Mouse (Mus musculus) liver, adult 2 months (tissue): Measurements from ENCODE around the gene Esyt2. TPM values are rescaled to one million over a fixed set of nuclear protein-coding genes. Genes with fewer than 3 reads are reported as not detected.

Experiments
- DNase-seq: peaks from one replicate; pipeline ENCODE4 v3.0.0-alpha.2; 2011; ENCODE audit warnings: low read depth, low spot score; ENCODE audit errors: extremely low read depth
- H3K27ac ChIP-seq: fragments of 200-500 bp; replicated peaks from 2 replicates; pipeline ENCODE4 v1.5.1; 2012; ENCODE audit warnings: low read depth, mild to moderate bottlenecking, control low read depth, inconsistent platforms, low read length; ENCODE audit not compliant: insufficient read depth
- H3K27me3 ChIP-seq: fragments of 200-500 bp; 2 replicates; pipeline ENCODE4 v1.6.1; 2012; ENCODE audit warnings: mild to moderate bottlenecking, moderate library complexity, low read length, inconsistent platforms; ENCODE audit not compliant: control insufficient read depth, insufficient read depth
- H3K36me3 ChIP-seq: fragments of 200-500 bp; 2 replicates; pipeline ENCODE4 v1.6.1; 2012; ENCODE audit warnings: low read length, inconsistent platforms; ENCODE audit not compliant: control insufficient read depth, insufficient read depth
- H3K4me1 ChIP-seq: fragments of 200-500 bp; 2 replicates; pipeline ENCODE4 v1.6.1; 2011; ENCODE audit warnings: low read length; ENCODE audit not compliant: control insufficient read depth, insufficient read depth
- H3K4me3 ChIP-seq: fragments of 200-500 bp; 2 replicates; pipeline ENCODE4 v1.5.1; 2011; ENCODE audit warnings: low read depth, mild to moderate bottlenecking, control low read depth, low read length, moderate library complexity; ENCODE audit not compliant: insufficient read depth
- H3K79me2 ChIP-seq: fragments of 200-500 bp; 2 replicates; pipeline ENCODE4 v1.6.1; 2012; ENCODE audit warnings: inconsistent platforms, mild to moderate bottlenecking, low read length, moderate library complexity; ENCODE audit not compliant: control insufficient read depth, insufficient read depth
- H3K9ac ChIP-seq: fragments of 200-500 bp; 2 replicates; pipeline ENCODE4 v1.6.1; 2012; ENCODE audit warnings: low read depth, mild to moderate bottlenecking, control low read depth, inconsistent platforms, low read length
- CTCF ChIP-seq: fragments of 200-500 bp; IDR thresholded peaks from 2 replicates; pipeline ENCODE4 v1.5.1; 2011; ENCODE audit warnings: low read depth, low read length, control low read depth
- POLR2A ChIP-seq: fragments of 200-500 bp; IDR thresholded peaks from 2 replicates; pipeline ENCODE4 v1.6.1; 2011; ENCODE audit warnings: low read length, control low read depth; ENCODE audit not compliant: insufficient read depth; ENCODE audit errors: extremely low read depth
- WGBS: fragments of 180-500 bp; shearing (Covaris S2); methylation state at CpG from one replicate; pipeline ENCODE4 v1.1.7; 2018; 5-methylcytosine and 5-hydroxymethylcytosine counted together
- polyA plus RNA-seq: library from polyadenylated mRNA; depleted of rRNA; stranded (reverse); fragments of >200 nt; gene quantifications from 2 replicates; pipeline ENCODE4 v1.2.3, GENCODE M21; 2012; rRNA removed
- total RNA-seq: library from RNA; depleted of rRNA; stranded (reverse); fragments of >200 nt; gene quantifications from 2 replicates; pipeline ENCODE4 v1.2.3, GENCODE M21; 2014; rRNA removed

Esyt2 gene
- total RNA-seq: 25.8 and 27.7 TPM in 2 replicates
- polyA plus RNA-seq: 2.4 and 2.6 TPM in 2 replicates

- Histone ChIP-seq H3K36me3 (no peaks in the 10 kb centered on the region), H3K4me3 (peak within 1 kb of the TSS; percentile 92), H3K27me3 (no peaks in the 10 kb centered on the region), H3K9ac (peak within 1 kb of the TSS; percentile 91), H3K27ac (peak within 1 kb of the TSS; percentile 93), H3K79me2 (peaks cover 6% of the 10 kb centered on the region; the same call in 1 of the 2 replicates), H3K4me1 (no peaks in the 10 kb centered on the region; the same call in 1 of the 2 replicates)
- TF ChIP-seq CTCF (peak; percentile 24; the same call in 1 of the 2 replicates), POLR2A (peak; percentile 95)
- DNase-seq: peak; percentile 95
- under 1% methylated on average over 68 of the region's 68 CpGs for WGBS
Observed at GRCm38 (mm10) chr12:116280653-116281364, at the start of gene Esyt2. Gene Esyt2, plus strand, starts transcription at chr12:116281196.

- Histone ChIP-seq H3K27ac (no peak overlapping the region), H3K36me3 (peaks cover 4% of the 10 kb centered on the region; the same call in 1 of the 2 replicates), H3K79me2 (no peaks in the 10 kb centered on the region), H3K4me1 (peaks cover 2% of the 10 kb centered on the region; the same call in 1 of the 2 replicates), H3K27me3 (no peaks in the 10 kb centered on the region), H3K9ac (peak overlapping the region; percentile 15; the same call in 1 of the 2 replicates), H3K4me3 (peak overlapping the region; percentile 27; the same call in 1 of the 2 replicates)
- no peak for TF ChIP-seq POLR2A
- no peak for TF ChIP-seq CTCF
- WGBS: 14% methylated on average over 12 of the region's 12 CpGs
- DNase-seq: peak; percentile 71
Observed at GRCm38 (mm10) chr12:116231612-116232011, 49.4 kb upstream of the Esyt2 start.

- Histone ChIP-seq H3K27ac (no peak overlapping the region), H3K9ac (no peak overlapping the region), H3K4me3 (no peak overlapping the region), H3K27me3 (no peaks in the 10 kb centered on the region), H3K4me1 (peaks cover 2% of the 10 kb centered on the region; the same call in 1 of the 2 replicates), H3K79me2 (no peaks in the 10 kb centered on the region), H3K36me3 (peaks cover 2% of the 10 kb centered on the region; the same call in 1 of the 2 replicates)
- 67% methylated on average over 1 of the region's 1 CpGs for WGBS
- TF ChIP-seq CTCF (no peak), POLR2A (no peak)
- DNase-seq: no peak
Observed at GRCm38 (mm10) chr12:116232061-116232460, 48.9 kb upstream of the Esyt2 start.

- Histone ChIP-seq H3K9ac (no peak overlapping the region), H3K27me3 (no peaks in the 10 kb centered on the region), H3K4me1 (peaks cover 2% of the 10 kb centered on the region; the same call in 1 of the 2 replicates), H3K27ac (no peak overlapping the region), H3K4me3 (no peak overlapping the region), H3K79me2 (no peaks in the 10 kb centered on the region), H3K36me3 (peaks cover 2% of the 10 kb centered on the region; the same call in 1 of the 2 replicates)
- 81% methylated on average over 4 of the region's 4 CpGs for WGBS
- DNase-seq: no peak
- no peak for TF ChIP-seq POLR2A
- 0 out of 2 replicates have a peak, but pooled peaks have one; percentile 13 for TF ChIP-seq CTCF
Observed at GRCm38 (mm10) chr12:116235356-116235755, 45.6 kb upstream of the Esyt2 start.

- no peak overlapping the region for H3K27ac ChIP-seq
- H3K27me3 ChIP-seq: no peaks in the 10 kb centered on the region
- TF ChIP-seq CTCF: no peak
- TF ChIP-seq POLR2A: no peak
- DNase-seq: no peak
- 92% methylated on average over 3 of the region's 3 CpGs for WGBS
- H3K9ac ChIP-seq: no peak overlapping the region
- peaks cover 2% of the 10 kb centered on the region; the same call in 1 of the 2 replicates for H3K4me1 ChIP-seq
- H3K79me2 ChIP-seq: no peaks in the 10 kb centered on the region
- no peak overlapping the region for H3K4me3 ChIP-seq
- peaks cover 4% of the 10 kb centered on the region for H3K36me3 ChIP-seq
Observed at GRCm38 (mm10) chr12:116236658-116237057, 44.3 kb upstream of the Esyt2 start.

- TF ChIP-seq CTCF (no peak), POLR2A (no peak)
- Histone ChIP-seq H3K9ac (no peak overlapping the region), H3K27me3 (no peaks in the 10 kb centered on the region), H3K4me3 (no peak overlapping the region), H3K79me2 (no peaks in the 10 kb centered on the region), H3K27ac (no peak overlapping the region), H3K4me1 (no peaks in the 10 kb centered on the region), H3K36me3 (peaks cover 8% of the 10 kb centered on the region)
- DNase-seq: no peak
Observed at GRCm38 (mm10) chr12:116238370-116238769, 42.6 kb upstream of the Esyt2 start.
